Mouse (Mus musculus): Measurements from ENCODE around the gene Tollip. TPM values are rescaled to one million over a fixed set of nuclear protein-coding genes. Genes with fewer than 3 reads are reported as not detected.
A peak's percentile ranks its signal among the peaks of the same experiment; 100 is the strongest.

Gene Tollip
- 23.1 and 27.4 TPM in 2 replicates for polyA plus RNA-seq (2012; ENCODE audit: insufficient read depth, insufficient read length, missing spikeins)

DNA sequence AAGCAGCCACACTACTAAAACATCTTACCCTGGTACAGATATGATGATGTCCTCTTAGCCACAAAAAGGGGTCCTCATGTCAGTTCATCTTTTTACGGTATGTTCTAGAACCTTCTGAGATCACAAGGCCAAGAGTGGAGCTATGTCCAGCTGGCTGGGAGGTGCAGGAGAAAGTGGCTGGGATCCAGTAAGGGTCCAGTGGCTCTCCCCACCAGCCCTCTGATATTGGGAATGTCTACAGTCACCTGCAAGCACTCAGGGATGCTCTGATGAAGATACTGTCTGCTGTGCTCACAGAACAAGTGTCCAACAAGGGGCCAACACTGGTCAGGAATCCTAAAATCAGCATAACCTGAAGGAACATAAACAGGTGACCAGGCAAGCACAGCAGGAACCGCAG is at the start of gene Tollip:
Tollip (minus strand) TSS at position 101 of the 400 bp plus-strand sequence.
- no peaks in the 10 kb centered on the region for H3K4me1 ChIP-seq (ENCODE audit: control insufficient read depth, insufficient read depth, insufficient read length, low read length)
- H3K4me3 ChIP-seq (ENCODE audit: insufficient read depth, low read depth, low read length) = no peak within 1 kb of the TSS
- H3K27ac ChIP-seq (replicated peaks; ENCODE audit: low read depth, low read length) = no peak within 1 kb of the TSS

DNA sequence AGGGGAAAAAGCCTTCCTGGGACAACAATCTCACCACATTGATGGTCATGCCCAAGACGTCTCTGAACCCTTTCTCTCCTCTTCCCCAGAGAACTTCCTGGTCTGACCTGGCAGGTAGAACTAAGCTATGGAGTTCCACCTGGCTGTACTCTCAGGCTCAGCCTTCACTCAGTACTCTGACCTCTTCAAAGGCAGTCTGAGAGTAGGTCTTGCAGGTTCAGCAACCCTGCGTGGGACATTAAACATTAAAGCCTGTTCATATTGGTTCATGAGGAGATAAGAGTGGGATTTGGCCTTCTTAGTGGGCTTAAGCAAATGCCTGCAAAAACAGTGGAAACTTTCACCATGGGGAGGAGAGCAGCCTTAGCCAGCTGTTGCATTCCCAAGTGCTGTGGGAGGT is 48.0 kb upstream of the Tollip start:
- H3K4me3 ChIP-seq (ENCODE audit: insufficient read depth, low read depth, low read length) = no peak overlapping the region
- H3K27ac ChIP-seq (replicated peaks; ENCODE audit: low read depth, low read length) = no peak overlapping the region
- H3K4me1 ChIP-seq (ENCODE audit: control insufficient read depth, insufficient read depth, insufficient read length, low read length) = no peaks in the 10 kb centered on the region

DNA sequence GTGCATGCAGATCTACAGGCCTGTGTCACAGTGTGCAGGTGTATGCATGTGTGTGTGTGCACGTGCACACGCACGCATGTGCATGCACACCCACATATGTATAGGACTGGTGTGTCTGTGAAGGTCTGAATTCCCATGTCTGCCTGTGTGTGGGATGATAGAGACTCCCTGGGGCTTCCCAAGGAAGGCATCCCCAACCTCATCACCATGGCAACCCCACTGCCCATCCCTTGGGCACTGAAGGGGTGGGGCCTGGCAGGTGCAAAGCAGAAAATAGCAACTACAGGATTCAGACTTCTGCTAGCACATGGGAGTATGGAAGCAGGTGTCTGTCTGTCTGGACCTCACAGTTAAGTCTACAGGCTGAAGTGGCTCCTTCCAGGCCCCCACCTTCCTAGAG is 44.2 kb upstream of the Tollip start:
- Histone ChIP-seq H3K4me1 (ENCODE audit: control insufficient read depth, insufficient read depth, insufficient read length, low read length) (no peaks in the 10 kb centered on the region), H3K4me3 (ENCODE audit: insufficient read depth, low read depth, low read length) (no peak overlapping the region), H3K27ac (replicated peaks; ENCODE audit: low read depth, low read length) (no peak overlapping the region)

DNA sequence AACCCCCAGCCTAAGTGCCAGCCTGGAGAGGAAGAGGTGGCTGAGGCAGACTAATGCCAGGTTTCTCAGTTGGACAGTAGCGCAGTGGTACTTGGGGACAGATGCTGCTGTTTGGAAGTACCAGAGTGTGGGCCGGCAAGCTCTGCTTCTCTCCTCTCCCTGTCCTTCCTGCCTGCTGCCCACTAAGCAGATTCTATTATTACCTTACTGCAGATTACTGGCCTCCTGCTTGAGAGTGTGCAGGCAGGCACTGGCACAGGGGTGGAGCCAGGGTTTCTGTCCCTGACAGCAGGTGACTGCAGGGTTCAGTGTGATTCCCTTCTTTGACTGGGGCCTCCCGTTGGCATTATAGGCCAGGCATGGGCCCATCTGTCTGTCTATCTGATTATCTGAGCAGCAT is 43.2 kb upstream of the Tollip start:
- H3K4me1 ChIP-seq (ENCODE audit: control insufficient read depth, insufficient read depth, insufficient read length, low read length) = no peaks in the 10 kb centered on the region
- H3K4me3 ChIP-seq (ENCODE audit: insufficient read depth, low read depth, low read length) = no peak overlapping the region
- H3K27ac ChIP-seq (replicated peaks; ENCODE audit: low read depth, low read length) = no peak overlapping the region

DNA sequence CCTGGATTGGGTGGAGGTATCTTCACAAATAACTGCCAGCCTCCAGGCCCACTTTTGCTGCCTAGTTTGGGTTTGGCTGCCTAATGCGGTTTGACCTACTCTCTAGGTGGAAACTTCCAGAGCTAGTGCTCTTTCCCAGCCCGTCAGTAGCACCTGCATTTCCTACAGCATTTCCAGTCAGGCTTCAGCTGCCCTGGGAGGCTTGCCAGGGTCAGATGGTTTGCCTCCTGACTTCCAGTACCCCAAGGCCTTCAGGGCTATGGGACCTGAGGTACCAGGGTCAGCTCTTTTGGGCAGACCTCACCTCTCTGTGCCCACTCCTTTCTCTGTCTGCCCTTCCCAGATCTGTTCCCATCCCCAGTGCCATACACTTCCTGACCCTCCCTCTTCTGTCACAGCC is 42.6 kb upstream of the Tollip start:
- H3K4me3 ChIP-seq (ENCODE audit: insufficient read depth, low read depth, low read length) = no peak overlapping the region
- no peak overlapping the region for H3K27ac ChIP-seq (replicated peaks; ENCODE audit: low read depth, low read length)
- no peaks in the 10 kb centered on the region for H3K4me1 ChIP-seq (ENCODE audit: control insufficient read depth, insufficient read depth, insufficient read length, low read length)

DNA sequence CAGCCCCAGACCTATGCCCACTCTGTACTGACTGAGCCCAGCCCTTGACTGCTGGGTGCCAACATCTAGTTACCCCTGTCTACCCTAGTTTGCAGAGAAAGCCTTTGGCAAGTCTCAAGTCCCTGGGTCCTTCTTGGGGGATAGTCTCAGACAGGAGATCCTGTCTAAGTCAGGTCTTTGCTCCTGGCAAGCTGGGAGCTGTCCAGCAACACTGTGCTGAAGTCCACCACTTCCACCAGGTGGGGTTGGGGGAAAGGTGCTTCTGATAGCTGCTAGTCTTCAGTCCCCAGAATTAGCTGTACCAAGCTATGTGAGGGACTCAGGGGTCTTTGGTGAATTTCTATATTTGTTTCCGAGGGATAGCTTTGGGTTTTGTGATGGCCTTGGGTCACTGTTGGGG is 40.8 kb upstream of the Tollip start:
- H3K27ac ChIP-seq (replicated peaks; ENCODE audit: low read depth, low read length) = no peak overlapping the region
- no peaks in the 10 kb centered on the region for H3K4me1 ChIP-seq (ENCODE audit: control insufficient read depth, insufficient read depth, insufficient read length, low read length)
- H3K4me3 ChIP-seq (ENCODE audit: insufficient read depth, low read depth, low read length) = no peak overlapping the region

DNA sequence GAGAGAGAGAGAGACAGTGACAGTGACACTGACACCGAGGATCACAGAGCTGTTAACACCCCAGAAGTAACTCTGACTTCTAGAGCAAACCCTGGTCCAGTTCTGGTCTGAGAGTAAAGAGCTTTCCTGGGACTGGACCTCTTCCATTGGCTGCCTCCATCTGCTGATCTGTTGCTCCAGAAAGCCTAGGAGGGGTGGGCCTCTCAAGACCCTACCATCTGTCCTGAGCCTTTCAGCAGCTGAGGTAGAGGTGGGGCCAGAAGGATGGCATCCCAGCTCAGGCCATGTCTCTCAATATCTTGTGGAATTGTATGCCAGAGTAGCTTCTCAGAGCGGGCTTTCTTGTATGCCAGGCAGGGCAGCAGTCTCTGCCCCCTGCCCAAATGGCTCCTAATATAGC is 39.9 kb upstream of the Tollip start:
- H3K4me3 ChIP-seq (ENCODE audit: insufficient read depth, low read depth, low read length) = no peak overlapping the region
- no peaks in the 10 kb centered on the region for H3K4me1 ChIP-seq (ENCODE audit: control insufficient read depth, insufficient read depth, insufficient read length, low read length)
- no peak overlapping the region for H3K27ac ChIP-seq (replicated peaks; ENCODE audit: low read depth, low read length)

DNA sequence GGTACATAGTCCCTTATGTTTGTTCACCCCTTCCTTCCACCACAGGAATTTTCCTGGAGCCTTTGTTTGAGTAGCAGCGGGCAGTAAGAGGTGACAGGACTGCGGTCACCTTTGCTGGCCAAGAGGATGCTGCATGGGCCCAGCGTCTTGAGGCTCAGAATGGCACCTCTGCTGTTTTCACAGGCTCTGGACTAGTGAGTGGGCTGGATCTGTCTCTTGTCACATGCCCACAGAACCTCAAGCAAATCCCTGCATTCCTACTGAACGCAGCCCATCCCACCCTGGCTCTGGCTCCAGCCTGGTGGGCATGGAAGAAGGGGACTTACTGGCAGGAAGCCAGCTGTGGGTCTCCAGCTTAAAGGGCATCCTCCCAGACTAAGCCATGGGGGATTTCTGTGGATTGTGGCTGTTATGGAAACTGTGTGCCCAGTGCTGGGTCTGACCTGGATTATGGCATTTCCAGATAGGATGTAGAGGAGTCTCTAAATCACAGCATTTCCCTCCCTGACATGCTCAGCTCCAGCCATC is 39.3 kb upstream of the Tollip start:
- Histone ChIP-seq H3K4me1 (ENCODE audit: control insufficient read depth, insufficient read depth, insufficient read length, low read length) (no peaks in the 10 kb centered on the region), H3K27ac (replicated peaks; ENCODE audit: low read depth, low read length) (no peak overlapping the region), H3K4me3 (ENCODE audit: insufficient read depth, low read depth, low read length) (no peak overlapping the region)

DNA sequence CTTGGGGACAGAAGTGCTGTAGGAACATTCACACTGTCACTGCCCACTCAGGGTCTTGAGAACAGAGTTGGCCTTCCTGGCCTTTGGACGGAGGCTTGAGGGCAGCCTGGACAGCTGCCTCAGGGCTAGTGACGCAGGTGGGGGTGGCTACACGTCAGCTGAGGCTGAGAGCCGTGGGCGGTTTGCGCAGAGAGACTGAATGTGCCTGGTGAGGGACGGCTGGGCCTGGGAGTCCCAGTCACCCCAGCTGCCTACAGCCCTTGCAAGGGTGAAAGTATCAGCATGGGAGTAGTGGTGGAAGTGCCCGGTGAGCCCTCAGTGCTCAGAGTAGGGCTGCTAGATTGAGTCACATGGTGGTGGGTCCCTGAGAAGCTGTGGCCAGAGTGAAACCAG is 37.9 kb upstream of the Tollip start:
- Histone ChIP-seq H3K27ac (replicated peaks; ENCODE audit: low read depth, low read length) (no peak overlapping the region), H3K4me1 (ENCODE audit: control insufficient read depth, insufficient read depth, insufficient read length, low read length) (no peaks in the 10 kb centered on the region), H3K4me3 (ENCODE audit: insufficient read depth, low read depth, low read length) (no peak overlapping the region)

DNA sequence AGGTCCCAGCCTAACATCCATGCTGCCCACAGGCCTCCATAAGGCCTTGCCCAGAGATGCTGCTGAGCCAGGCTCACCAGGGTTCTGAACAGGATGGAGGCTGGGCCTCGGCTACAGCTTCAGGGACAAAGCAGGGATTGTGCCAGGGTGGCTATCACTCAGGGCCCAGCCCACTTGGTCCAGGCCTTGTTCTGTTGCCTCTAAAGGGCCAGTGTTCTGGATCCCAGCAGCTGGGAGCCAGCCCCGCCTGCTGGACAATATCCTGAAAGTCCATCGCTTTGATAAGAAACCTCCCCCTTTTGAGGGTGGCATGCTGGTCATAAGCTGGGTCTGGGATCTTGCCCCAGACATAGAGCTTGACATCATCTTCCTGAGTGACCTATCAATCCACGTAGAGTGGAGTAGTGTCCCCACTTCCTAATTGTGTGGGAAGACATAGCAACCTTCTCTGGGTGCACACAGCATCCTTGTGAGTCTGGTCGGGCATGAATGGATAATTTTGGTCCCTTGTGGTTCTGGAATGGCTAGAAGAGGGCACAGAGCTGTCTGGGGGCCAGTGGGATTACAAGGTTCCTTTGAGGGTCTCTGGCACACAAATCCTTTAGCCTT is 37.4 kb upstream of the Tollip start:
- Histone ChIP-seq H3K4me3 (ENCODE audit: insufficient read depth, low read depth, low read length) (no peak overlapping the region), H3K27ac (replicated peaks; ENCODE audit: low read depth, low read length) (no peak overlapping the region), H3K4me1 (ENCODE audit: control insufficient read depth, insufficient read depth, insufficient read length, low read length) (no peaks in the 10 kb centered on the region)

DNA sequence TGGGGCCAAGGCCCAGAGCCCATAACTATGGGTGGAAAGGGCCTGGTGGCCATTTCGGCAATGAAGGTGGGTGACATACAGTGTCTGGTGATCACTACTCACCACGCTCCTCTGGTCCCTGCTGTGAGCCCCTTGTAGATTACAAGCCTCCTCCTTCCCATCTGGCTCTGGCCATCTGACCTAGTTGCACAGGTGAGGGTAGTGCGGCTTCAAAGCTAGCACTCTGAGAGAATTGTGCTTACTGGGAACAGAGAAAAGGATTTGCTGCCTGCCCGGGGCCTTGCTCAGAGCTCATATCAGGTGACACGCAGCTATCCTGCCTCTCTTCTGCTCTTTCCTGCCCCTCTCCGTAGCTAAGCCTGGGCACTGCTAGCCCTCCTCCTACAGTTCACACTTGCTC is 35.3 kb upstream of the Tollip start:
- H3K27ac ChIP-seq (replicated peaks; ENCODE audit: low read depth, low read length) = no peak overlapping the region
- H3K4me1 ChIP-seq (ENCODE audit: control insufficient read depth, insufficient read depth, insufficient read length, low read length) = no peaks in the 10 kb centered on the region
- H3K4me3 ChIP-seq (ENCODE audit: insufficient read depth, low read depth, low read length) = no peak overlapping the region

DNA sequence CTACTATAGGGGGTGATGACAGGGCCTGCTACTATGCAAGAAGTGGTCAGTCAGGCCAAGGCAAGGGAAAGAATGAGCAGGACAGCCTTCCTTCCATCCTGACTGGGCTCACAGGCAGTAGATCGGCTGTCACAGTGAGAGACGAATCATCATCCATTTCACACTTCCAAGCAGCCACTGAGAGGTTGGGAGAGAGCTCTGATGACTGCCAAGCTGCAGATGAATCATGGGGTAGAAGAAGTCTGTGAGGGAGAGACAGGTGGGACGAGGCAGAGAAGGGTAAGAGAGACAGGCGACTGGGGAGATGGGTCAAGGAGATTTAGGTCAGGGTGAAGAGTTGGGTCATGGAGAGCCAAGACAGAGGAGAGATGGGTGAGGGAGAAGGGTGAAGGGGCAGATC is 34.6 kb upstream of the Tollip start:
- no peaks in the 10 kb centered on the region for H3K4me1 ChIP-seq (ENCODE audit: control insufficient read depth, insufficient read depth, insufficient read length, low read length)
- no peak overlapping the region for H3K27ac ChIP-seq (replicated peaks; ENCODE audit: low read depth, low read length)
- no peak overlapping the region for H3K4me3 ChIP-seq (ENCODE audit: insufficient read depth, low read depth, low read length)

DNA sequence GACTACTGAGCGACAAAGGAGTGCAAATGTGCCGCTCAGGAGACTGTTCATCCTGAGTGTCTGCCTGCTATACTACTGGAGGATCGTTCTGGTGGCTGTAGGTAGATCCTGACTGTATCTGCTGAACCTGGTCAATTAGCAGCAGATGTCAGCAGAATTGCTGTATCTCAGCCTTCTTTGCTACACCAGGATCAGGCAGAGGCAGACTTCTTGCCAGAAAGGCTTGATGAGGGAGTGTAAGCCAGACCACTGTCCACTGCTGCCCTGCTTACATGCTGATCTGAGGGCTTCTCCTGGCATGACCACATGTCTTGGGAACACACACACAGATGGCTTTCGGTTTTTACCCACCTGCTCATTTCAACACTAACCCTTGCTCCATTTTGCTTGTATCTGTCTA is 33.5 kb upstream of the Tollip start:
- Histone ChIP-seq H3K4me1 (ENCODE audit: control insufficient read depth, insufficient read depth, insufficient read length, low read length) (no peaks in the 10 kb centered on the region), H3K4me3 (ENCODE audit: insufficient read depth, low read depth, low read length) (no peak overlapping the region), H3K27ac (replicated peaks; ENCODE audit: low read depth, low read length) (no peak overlapping the region)

DNA sequence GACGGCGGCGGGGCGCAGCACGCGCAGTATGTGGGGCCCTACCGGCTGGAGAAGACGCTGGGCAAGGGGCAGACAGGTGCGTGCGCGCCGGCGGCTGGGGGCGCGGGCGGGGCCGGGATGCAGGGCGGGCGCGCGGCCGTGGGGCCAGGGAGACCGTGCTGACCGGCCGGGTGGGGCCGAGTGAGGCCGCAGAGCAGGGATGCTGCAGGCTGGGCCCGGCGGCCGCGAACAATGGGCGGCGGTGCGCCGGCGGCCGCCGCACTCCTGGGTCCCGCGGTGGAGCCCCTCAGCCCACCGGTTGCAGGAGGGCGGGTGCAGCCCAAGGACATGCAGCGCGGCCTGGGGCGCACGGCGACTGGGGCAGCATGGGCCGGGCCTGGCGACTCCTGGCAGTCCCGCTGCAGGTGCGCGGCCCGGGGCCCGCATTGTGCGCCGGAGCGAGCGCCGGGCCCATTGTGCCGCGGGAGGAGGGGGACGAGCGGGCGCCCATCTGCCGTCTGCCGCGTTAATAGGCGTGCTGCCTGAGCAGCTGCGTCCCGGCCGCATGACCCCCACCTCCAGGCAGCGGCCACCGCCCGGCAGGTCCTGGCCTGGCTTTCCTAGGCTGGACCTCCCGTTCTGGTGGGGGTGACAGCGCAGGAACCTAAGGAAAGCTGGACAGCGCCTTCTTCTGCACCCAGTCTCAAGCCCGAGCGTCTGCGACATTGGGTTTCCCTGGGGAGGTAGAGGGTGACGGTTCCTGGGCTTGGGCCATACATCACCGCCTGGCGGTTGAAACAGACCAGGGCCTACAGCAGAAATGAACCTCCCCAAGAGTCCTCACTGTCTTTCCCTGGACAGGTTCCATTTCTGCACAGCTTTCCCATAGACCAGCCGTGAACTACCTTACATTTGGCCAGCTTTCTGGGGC is 32.1 kb upstream of the Tollip start:
- Histone ChIP-seq H3K27ac (replicated peaks; ENCODE audit: low read depth, low read length) (no peak overlapping the region), H3K4me1 (ENCODE audit: control insufficient read depth, insufficient read depth, insufficient read length, low read length) (no peaks in the 10 kb centered on the region), H3K4me3 (ENCODE audit: insufficient read depth, low read depth, low read length) (peak overlapping the region; percentile 21; the same call in 1 of the 2 replicates)

DNA sequence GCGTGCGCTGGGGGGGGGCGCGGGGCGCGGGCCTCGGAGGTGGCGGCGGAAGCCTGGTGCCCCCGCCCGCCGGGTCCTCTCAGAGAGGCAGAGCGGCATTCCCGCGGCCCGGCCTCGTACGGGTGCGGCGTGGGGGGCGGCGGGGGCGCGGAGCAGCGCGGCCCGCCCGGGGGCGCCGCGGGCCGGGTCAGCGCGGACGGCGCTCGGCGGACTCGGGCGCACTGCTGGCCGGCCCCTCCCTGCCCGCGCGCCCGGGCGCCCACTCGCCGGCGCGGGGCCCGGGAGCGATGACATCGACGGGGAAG is 31.4 kb upstream of the Tollip start:
- no peak overlapping the region for H3K27ac ChIP-seq (replicated peaks; ENCODE audit: low read depth, low read length)
- H3K4me1 ChIP-seq (ENCODE audit: control insufficient read depth, insufficient read depth, insufficient read length, low read length) = no peaks in the 10 kb centered on the region
- peak overlapping the region; percentile 21; the same call in 1 of the 2 replicates for H3K4me3 ChIP-seq (ENCODE audit: insufficient read depth, low read depth, low read length)

Measured in brown adipose tissue, adult 24 weeks (tissue).